Mouse (Mus musculus) hindbrain, embryonic 16.5 days (tissue): ENCODE data around the gene Arl8b. TPM values are rescaled to one million over a fixed set of nuclear protein-coding genes. Genes with fewer than 3 reads are reported as not detected.

Experiments used
- ATAC-seq: fragments of 200-750 bp; cut with Nextera tagmentation; 2 replicates; pipeline ENCODE4 v1.8.0; 2017; ENCODE audit warnings: moderate TSS enrichment, moderate library complexity
- H3K27ac ChIP-seq: fragments of 300-500 bp; sonication (generic); 2 replicates; pipeline ENCODE4 v1.5.1; 2014; ENCODE audit warnings: low read depth, mild to moderate bottlenecking, control low read depth, low read length, moderate library complexity
- H3K27me3 ChIP-seq: fragments of 300-500 bp; sonication (generic); replicated peaks from 2 replicates; pipeline ENCODE4 v1.6.1; 2014; ENCODE audit warnings: low read length; ENCODE audit not compliant: control insufficient read depth, insufficient read depth
- H3K36me3 ChIP-seq: fragments of 300-500 bp; sonication (generic); 2 replicates; pipeline ENCODE4 v1.6.1; 2014; ENCODE audit warnings: mild to moderate bottlenecking, low read length, moderate library complexity, mixed read lengths; ENCODE audit not compliant: control insufficient read depth, insufficient read depth
- H3K4me1 ChIP-seq: fragments of 300-500 bp; sonication (generic); 2 replicates; pipeline ENCODE4 v1.6.1; 2014; ENCODE audit warnings: low read depth, low read length; ENCODE audit not compliant: control insufficient read depth, insufficient read depth
- H3K4me2 ChIP-seq: fragments of 300-500 bp; sonication (generic); 2 replicates; pipeline ENCODE4 v1.6.1; 2014; ENCODE audit warnings: mild to moderate bottlenecking, low read length, control low read depth, moderate library complexity
- H3K4me3 ChIP-seq: fragments of 300-500 bp; sonication (generic); 2 replicates; pipeline ENCODE4 v1.5.1; 2014; ENCODE audit warnings: mild to moderate bottlenecking, low read length, control low read depth, moderate library complexity
- H3K9ac ChIP-seq: fragments of 300-500 bp; sonication (generic); 2 replicates; pipeline ENCODE4 v1.6.1; 2014; ENCODE audit warnings: low read depth, mild to moderate bottlenecking, control low read depth, low read length, moderate library complexity
- H3K9me3 ChIP-seq: fragments of 300-500 bp; sonication (generic); 2 replicates; pipeline ENCODE4 v1.6.1; 2014; ENCODE audit warnings: mild to moderate bottlenecking, low read length, moderate library complexity; ENCODE audit not compliant: control insufficient read depth
- WGBS: fragments of 180-500 bp; shearing (Covaris S2); extraction: QIAGEN DNeasy Blood & Tissue Kit; methylation state at CpG from one replicate; pipeline ENCODE4 v1.1.7; 2014; 5-methylcytosine and 5-hydroxymethylcytosine counted together
- polyA plus RNA-seq: library from polyadenylated mRNA; unstranded; fragments of >200 nt; fragmentation: Nextera tagmentation; extraction: Ambion mirVana; gene quantifications from 2 replicates; pipeline ENCODE4 v1.2.1, GENCODE M21; 2015

Gene Arl8b
- polyA plus RNA-seq, 1 experiment from 2014 or later = 113 TPM

DNA sequence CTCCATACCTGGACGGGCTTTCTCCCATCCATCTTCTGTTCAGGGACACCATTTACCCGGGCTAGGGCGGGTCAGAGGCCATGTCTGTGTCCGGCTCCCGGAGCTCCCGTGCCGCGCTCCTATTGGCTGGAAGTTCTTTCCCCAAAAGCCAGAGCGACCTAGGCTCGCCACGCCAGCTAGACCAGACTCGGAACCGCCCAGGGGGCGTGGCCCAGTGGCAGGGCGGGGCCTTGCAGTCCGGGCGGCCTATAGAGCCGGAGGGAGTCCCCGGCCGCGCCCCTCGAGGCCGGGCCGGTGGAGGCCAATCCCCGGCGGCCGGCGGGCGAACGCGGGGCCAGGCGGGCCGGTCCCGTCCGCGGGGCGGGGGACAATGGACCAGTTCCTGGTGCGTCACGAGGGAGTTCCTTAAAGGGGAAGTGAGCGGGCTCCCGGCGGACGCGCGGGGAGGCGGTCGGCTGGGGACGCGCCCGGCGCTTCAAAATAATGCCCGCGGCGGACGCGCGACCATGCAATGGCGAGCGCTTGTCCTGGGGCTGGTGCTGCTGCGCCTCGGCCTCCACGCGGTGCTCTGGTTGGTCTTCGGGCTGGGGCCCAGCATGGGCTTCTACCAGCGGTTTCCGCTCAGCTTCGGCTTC, 45.5 kb downstream of the Arl8b start, which contains the start of gene Edem1:
Gene Edem1, plus strand, starts transcription at position 408 of the 635 bp plus-strand sequence.
- H3K4me1 ChIP-seq = peaks cover 15% of the 10 kb centered on the region
- H3K27ac ChIP-seq = peak within 1 kb of the TSS; percentile 49
- peak within 1 kb of the TSS; percentile 60 for H3K4me3 ChIP-seq
- H3K9ac ChIP-seq = peak within 1 kb of the TSS; percentile 83
- H3K4me2 ChIP-seq = peak within 1 kb of the TSS; percentile 79
- H3K27me3 ChIP-seq = no peaks in the 10 kb centered on the region
- under 1% methylated on average over 54 of the region's 67 CpGs for WGBS
- H3K9me3 ChIP-seq = no peaks in the 10 kb centered on the region
- no peaks in the 10 kb centered on the region for H3K36me3 ChIP-seq
- ATAC-seq = peak; percentile 97

DNA sequence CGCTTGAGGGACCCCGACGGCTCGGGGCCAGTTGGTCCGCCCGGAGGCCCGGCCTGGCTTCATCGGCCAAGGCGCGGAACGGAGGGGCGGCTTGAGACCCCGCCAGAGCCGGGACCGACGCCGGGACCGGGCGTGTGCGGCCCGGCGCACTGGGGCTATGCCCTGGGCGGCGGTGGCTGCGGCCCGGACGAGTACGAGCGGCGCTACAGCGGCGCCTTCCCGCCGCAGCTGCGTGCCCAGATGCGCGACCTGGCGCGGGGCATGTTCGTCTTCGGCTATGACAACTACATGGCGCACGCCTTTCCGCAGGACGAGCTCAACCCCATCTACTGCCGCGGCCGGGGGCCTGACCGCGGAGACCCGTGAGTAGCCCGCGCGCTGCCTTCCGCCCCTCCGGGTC, 46.0 kb downstream of the Arl8b start:
- H3K4me2 ChIP-seq = peak overlapping the region; percentile 79
- peaks cover 15% of the 10 kb centered on the region for H3K4me1 ChIP-seq
- peak overlapping the region; percentile 83 for H3K9ac ChIP-seq
- peak; percentile 69 for ATAC-seq
- peak overlapping the region; percentile 60 for H3K4me3 ChIP-seq
- H3K27ac ChIP-seq = peak overlapping the region; percentile 49
- H3K27me3 ChIP-seq = no peaks in the 10 kb centered on the region
- no peaks in the 10 kb centered on the region for H3K36me3 ChIP-seq
- WGBS = under 1% methylated on average over 26 of the region's 56 CpGs
- H3K9me3 ChIP-seq = no peaks in the 10 kb centered on the region

DNA sequence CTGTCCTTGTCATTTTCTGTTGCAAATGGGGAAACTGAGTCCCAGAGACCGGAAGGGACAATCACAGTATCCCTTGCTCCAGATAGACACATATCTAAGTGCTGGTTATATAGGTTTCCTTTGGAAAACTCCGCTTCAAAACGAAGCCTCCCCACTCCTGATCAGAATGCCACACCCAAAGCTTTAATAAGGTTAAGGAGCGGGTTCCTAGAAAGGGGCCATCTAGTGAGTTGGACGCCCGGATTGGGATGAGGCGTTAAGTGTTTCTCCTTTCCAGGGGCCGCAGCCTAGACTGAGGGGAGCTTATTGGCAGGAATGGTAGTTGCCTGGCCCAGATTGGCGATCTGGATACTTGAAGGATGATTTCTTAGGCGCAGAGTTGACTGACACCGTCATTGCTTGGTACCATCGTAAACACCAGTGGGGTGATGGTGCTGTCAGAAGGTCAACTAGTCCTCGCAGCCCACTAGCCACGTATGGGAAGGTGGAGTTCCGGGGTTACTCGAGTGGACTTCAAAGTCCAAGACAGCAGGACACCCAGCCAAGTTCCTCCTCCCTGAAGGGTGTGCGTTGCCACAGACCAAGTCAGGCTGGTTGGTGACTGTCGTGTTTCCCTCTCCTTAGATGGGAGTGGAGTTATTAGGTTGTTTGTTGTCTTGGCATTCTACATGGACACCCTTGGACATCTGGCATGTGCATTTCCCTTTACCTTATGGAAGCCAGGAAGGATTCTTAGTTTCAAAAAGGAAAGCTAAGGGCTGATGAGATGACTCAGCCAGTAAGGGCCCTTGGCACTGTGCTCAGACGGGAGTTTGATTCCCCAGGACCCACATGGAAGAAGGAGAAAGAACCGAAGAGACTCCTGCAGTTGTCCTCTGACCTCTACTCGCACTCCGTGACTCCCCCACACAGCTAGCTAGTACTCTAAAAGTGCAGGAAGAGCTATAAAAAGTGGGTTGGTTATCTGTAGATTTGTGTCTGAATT, 46.8 kb downstream of the Arl8b start:
- Histone ChIP-seq H3K27ac (no peak overlapping the region), H3K4me1 (peaks cover 15% of the 10 kb centered on the region), H3K4me3 (peak overlapping the region; percentile 60), H3K9ac (peak overlapping the region; percentile 83), H3K36me3 (no peaks in the 10 kb centered on the region), H3K4me2 (peak overlapping the region; percentile 79), H3K9me3 (no peaks in the 10 kb centered on the region), H3K27me3 (no peaks in the 10 kb centered on the region)
- whole genome bisulfite sequencing = 20% methylated on average over 22 of the region's 22 CpGs
- no peak for ATAC-seq

DNA sequence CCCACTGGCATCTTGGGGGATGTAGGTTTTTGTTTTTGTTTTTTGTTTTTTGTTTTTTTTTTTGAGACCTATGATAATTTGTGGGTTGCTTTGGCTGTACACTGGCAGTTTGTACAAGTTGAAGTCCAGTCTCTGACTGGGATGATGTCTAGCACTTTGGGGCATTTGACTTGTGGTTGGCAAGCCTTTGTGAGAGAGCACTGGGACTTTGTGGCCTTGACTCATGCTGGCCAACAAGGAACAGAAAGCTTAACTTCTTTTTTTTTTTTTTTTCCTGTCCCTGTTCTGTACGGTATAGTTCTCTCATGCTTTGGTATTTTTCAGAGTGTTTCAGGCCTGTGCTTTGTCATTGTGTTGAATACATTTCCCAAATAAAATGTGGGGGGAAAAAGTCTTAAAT, 49.3 kb downstream of the Arl8b start:
- WGBS = 93% methylated on average over 1 of the region's 1 CpGs
- Histone ChIP-seq H3K27me3 (no peaks in the 10 kb centered on the region), H3K4me3 (no peak overlapping the region), H3K9me3 (no peaks in the 10 kb centered on the region), H3K4me2 (no peak overlapping the region), H3K27ac (no peak overlapping the region), H3K4me1 (peaks cover 15% of the 10 kb centered on the region), H3K9ac (no peak overlapping the region), H3K36me3 (no peaks in the 10 kb centered on the region)
- no peak for ATAC-seq

DNA sequence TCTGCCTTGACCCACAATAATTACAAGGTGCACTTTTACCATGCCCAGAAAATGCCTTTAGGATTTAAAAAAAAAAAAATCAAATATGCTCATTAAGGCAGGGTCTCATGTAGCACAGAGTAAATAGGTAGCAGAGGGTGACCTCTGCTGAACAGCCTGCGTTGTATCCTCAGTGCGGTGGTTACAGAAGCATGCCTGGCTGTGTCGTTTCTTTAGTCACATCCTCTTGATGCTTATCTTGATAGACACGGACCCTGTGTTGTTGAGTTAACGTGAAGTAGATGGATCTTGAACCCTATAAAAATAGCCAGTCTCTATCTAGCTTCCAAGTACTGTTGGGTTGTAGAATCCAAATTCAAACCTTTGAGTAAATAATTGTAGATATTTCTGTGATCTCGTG, 50.1 kb downstream of the Arl8b start:
- Histone ChIP-seq H3K9me3 (no peaks in the 10 kb centered on the region), H3K9ac (no peak overlapping the region), H3K36me3 (no peaks in the 10 kb centered on the region), H3K27me3 (no peaks in the 10 kb centered on the region), H3K4me3 (no peak overlapping the region), H3K27ac (no peak overlapping the region), H3K4me2 (no peak overlapping the region), H3K4me1 (peaks cover 12% of the 10 kb centered on the region)
- 86% methylated on average over 6 of the region's 6 CpGs for WGBS
- ATAC-seq = no peak

DNA sequence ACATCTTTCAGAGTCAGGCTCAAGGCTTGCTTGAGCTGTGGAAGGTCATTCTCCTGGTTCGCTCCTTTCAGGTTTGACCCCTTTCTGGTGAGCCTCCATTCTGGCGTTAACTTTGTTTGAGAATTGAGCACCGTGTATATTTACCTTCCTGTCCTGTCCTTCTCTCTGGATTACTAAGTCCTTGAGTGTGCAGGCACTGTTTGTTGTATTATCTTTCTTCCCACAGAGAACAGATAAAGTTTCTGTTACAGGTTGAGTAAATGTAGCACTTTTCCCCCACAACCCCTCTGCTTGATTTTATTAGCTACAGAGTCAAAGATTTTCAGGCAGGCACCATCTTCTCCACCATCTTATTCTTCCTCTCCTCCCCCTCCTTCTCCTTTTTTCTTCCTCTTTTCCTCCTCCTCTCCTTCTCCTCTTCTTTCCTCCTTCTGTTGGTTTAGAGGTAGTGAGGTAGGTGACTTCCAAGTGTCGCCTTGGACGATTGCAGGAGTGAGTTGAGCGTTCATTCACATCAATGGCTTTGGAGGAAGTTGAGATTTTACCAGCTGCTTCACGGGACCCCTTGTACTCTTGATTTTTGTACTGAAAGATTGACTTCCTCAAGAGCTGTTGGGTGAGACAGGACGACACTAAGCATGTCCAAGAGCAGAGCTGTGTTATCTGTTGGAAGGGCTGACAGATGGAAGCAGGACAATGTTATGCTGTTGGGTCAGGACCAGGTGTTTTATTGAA, 51.2 kb downstream of the Arl8b start:
- H3K4me2 ChIP-seq = no peak overlapping the region
- H3K27ac ChIP-seq = no peak overlapping the region
- H3K36me3 ChIP-seq = no peaks in the 10 kb centered on the region
- ATAC-seq = no peak
- peaks cover 8% of the 10 kb centered on the region for H3K4me1 ChIP-seq
- H3K9me3 ChIP-seq = no peaks in the 10 kb centered on the region
- 89% methylated on average over 8 of the region's 8 CpGs for WGBS
- H3K4me3 ChIP-seq = no peak overlapping the region
- H3K27me3 ChIP-seq = no peaks in the 10 kb centered on the region
- no peak overlapping the region for H3K9ac ChIP-seq

DNA sequence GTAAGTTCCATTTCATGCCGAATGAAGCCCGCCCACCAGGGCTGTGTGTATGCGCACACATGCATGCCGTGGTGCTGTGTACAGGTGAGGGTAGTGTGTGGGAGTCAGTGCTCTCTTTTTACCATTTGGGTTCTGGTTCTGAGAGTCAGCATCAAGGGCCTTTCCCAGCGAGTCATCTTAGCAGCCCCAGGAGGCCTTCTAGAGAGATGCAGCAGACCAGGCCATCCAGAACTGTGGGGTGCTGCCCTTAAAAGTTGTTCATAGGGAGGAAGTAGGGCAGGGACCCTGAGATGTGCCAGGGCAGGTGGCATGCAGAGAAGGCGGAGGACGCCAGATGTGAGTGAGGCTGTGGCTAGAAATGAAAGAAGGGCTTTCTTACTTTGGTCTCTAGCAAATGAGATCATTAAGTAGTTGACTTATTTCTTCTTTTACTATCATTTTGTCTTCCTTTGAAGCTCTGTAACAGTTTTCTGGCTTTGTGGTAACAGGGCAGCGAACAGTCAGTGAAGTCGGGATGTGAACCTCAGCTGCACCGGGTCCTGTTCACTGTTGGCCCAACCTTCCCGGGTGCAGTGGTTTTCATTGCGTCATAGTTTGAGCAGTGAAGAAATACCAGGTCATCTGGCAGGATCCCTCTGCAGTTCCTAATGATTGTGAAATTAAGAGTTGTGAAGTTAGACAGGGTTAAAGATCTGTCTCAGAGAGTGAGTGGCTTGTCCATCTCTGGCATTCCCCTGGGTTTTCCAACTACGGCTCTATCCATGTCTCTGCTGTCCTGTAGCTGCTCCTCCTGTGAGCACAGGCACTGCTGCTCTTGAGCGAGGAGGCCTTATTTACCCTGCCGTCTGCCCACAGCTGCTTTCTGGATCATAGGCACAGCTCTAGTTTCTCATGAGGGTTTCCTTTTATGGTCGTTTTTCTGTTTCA, 53.1 kb downstream of the Arl8b start:
- Histone ChIP-seq H3K27ac (no peak overlapping the region), H3K4me2 (no peak overlapping the region)
- WGBS = 86% methylated on average over 16 of the region's 16 CpGs

DNA sequence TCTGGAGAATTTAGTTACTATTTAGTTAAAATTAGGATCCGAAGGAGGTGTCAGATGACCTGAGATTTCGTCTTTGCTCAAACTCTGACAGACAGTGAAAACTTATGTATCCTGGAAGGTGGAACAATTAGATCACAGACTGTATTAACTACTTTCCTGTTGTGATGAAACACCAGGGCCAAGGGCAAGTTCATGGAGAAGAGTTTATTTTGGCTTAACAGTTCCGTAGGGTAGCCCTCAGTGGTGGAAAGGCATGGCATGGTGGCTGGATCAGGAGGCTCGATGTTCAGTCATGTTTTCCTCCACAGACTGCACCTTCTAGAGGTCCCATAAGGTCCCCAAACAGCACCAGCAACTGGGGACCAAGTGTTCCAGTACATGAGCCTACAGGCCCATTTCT, 54.2 kb downstream of the Arl8b start:
- ATAC-seq = no peak
- Histone ChIP-seq H3K27ac (no peak overlapping the region), H3K36me3 (no peaks in the 10 kb centered on the region), H3K4me3 (no peak overlapping the region), H3K4me1 (no peaks in the 10 kb centered on the region; the same call in 1 of the 2 replicates), H3K9me3 (no peaks in the 10 kb centered on the region), H3K9ac (no peak overlapping the region), H3K4me2 (no peak overlapping the region), H3K27me3 (no peaks in the 10 kb centered on the region)
- WGBS = 93% methylated on average over 4 of the region's 4 CpGs

More for the DNA sequence above, 53.1 kb downstream of the Arl8b start:
- Histone ChIP-seq H3K4me3 (no peak overlapping the region), H3K36me3 (no peaks in the 10 kb centered on the region), H3K9ac (no peak overlapping the region), H3K4me1 (no peaks in the 10 kb centered on the region; the same call in 1 of the 2 replicates), H3K9me3 (no peaks in the 10 kb centered on the region), H3K27me3 (no peaks in the 10 kb centered on the region)
- no peak for ATAC-seq
